Mouse (Mus musculus): ENCODE results near the gene Khsrp.

DNA sequence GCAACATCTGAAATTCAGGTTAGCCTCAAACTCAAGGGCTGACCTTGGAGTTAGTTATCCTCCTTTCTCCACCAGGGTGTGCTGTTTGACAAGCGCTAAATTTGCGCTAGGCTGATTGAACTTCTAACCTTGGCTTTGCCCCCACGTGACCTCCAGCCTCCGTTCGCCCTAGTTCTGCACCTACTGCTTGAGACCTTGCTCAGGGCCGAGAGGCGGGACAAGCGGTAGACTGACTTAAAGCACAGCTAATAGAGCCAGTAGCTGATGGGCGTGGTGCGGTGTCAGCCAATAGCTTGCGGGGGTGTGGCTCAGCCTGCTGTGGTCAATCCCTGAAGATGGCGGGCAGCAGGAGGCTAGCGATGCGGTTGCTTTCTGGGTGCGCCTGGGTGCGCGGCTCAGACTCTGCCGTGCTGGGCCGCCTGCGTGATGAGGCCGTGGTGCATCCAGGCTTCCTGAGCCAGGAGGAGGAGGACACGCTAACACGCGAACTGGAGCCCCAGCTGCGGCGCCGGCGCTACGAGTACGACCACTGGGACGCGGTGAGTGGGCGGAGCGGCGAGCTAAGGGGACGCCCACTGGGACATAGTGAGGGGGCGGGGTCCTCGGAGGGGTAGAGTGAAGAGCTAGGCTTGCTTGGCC, 34.2 kb downstream of the Khsrp start, which contains the start of gene Alkbh7:
- TF ChIP-seq MAZ (IDR thresholded peaks at IDR 0.05; ENCODE audit: low read depth, low read length) (0 out of 2 replicates have a peak, but pooled peaks have one; percentile 34), NRF1 (IDR thresholded peaks at IDR 0.05; ENCODE audit: low read depth, low read length) (peak; percentile 48), ZKSCAN1 (IDR thresholded peaks at IDR 0.05; ENCODE audit: borderline replicate concordance, low read depth, low read length) (no peak), TCF12 (IDR thresholded peaks at IDR 0.05; ENCODE audit: low read depth, low read length) (peak; percentile 55; the same call in 1 of the 2 replicates), BHLHE40 (IDR thresholded peaks at IDR 0.05; ENCODE audit: low read depth, low read length) (peak; percentile 91), POLR2A (IDR thresholded peaks at IDR 0.05; ENCODE audit: low read depth, low read length) (peak; percentile 64; the same call in 1 of the 2 replicates), CHD2 (IDR thresholded peaks at IDR 0.05; ENCODE audit: low read length) (peak; percentile 90), KAT2A (IDR thresholded peaks at IDR 0.05; ENCODE audit: insufficient replicate concordance, low read length) (no peak), CHD1 (IDR thresholded peaks at IDR 0.05; ENCODE audit: low read depth, low read length) (no peak), ETS1 (conservative IDR thresholded peaks at IDR 0.05; ENCODE audit: low read depth, low read length) (no peak)
